Mouse (Mus musculus): ENCODE data around the gene Insl3. TPM values are rescaled to one million over a fixed set of nuclear protein-coding genes. Genes with fewer than 3 reads are reported as not detected.

The Insl3 gene
- total and polyA plus RNA-seq, 3 experiments: 0.54 to 4.4 TPM; not detected in 1

- peaks cover 0 to 5% of the 10 kb centered on the region in 2 experiments; a peak in 1 of 4 replicates for H3K36me3 ChIP-seq (ENCODE audit: control insufficient read depth in 1 of 2, insufficient read depth in 2 of 2, low read length in 2 of 2)
- no peak for TF ChIP-seq MYC (IDR thresholded peaks at IDR 0.05; ENCODE audit: low read depth, low read length)
- no peak for TF ChIP-seq ETS1 (IDR thresholded peaks at IDR 0.05; ENCODE audit: low read depth, low read length)
- TF ChIP-seq MXI1 (IDR thresholded peaks at IDR 0.05; ENCODE audit: low read depth, low read length): no peak
- no peak for TF ChIP-seq TCF12 (IDR thresholded peaks at IDR 0.05; ENCODE audit: low read depth, low read length)
- TF ChIP-seq HCFC1 (IDR thresholded peaks at IDR 0.05; ENCODE audit: low read depth, low read length): no peak
- TF ChIP-seq POLR2A (IDR thresholded peaks at IDR 0.05; ENCODE audit: control insufficient read depth in 1 of 2, insufficient read depth in 1 of 2, low read depth in 1 of 2, low read length in 2 of 2, poor library complexity in 1 of 2): no peak
- no peak for TF ChIP-seq MEF2A (IDR thresholded peaks at IDR 0.05; ENCODE audit: extremely low read depth, insufficient replicate concordance, low read depth, low read length, poor library complexity, severe bottlenecking)
- no peak for TF ChIP-seq JUND (IDR thresholded peaks at IDR 0.05; ENCODE audit: low read depth, low read length)
- TF ChIP-seq ZNF384 (IDR thresholded peaks at IDR 0.05; ENCODE audit: low read depth, low read length): no peak
- TF ChIP-seq BHLHE40 (IDR thresholded peaks at IDR 0.05; ENCODE audit: borderline replicate concordance, low read depth, low read length): no peak
- no peak for TF ChIP-seq USF1 (IDR thresholded peaks at IDR 0.05; ENCODE audit: low read depth, low read length)
- TF ChIP-seq NRF1 (IDR thresholded peaks at IDR 0.05; ENCODE audit: insufficient read depth, low read depth, low read length, poor library complexity, severe bottlenecking): no peak
Observed at GRCm38 (mm10) chr8:71718252-71718651, 29.2 kb downstream of the Insl3 start.

GRCm38 (mm10) chr8:71719218-71719617 is 30.2 kb downstream of the Insl3 start:
- Histone ChIP-seq H3K27ac (ENCODE audit: control insufficient read depth, low read depth, low read length) (peak overlapping the region; percentile 14; the same call in 1 of the 2 replicates), H3K36me3 (ENCODE audit: control insufficient read depth in 1 of 2, insufficient read depth in 2 of 2, low read length in 2 of 2) (peaks cover 0 to 5% of the 10 kb centered on the region in 2 experiments; a peak in 1 of 4 replicates), H3K79me2 (ENCODE audit: control insufficient read depth, insufficient read depth, low read length, poor library complexity) (no peaks in the 10 kb centered on the region), H3K27me3 (ENCODE audit: control insufficient read depth in 1 of 2, insufficient read depth in 2 of 2, low read length in 2 of 2) (no peaks in the 10 kb centered on the region), H3K4me1 (ENCODE audit: control insufficient read depth in 1 of 2, insufficient read depth in 2 of 2, low read length in 2 of 2) (peaks cover 4 to 10% of the 10 kb centered on the region in 2 experiments), H3K9ac (ENCODE audit: control insufficient read depth, low read depth, low read length, poor library complexity, severe bottlenecking) (no peak overlapping the region), H3K4me3 (ENCODE audit: control insufficient read depth in 1 of 2, insufficient read depth in 1 of 2, low read depth in 2 of 2, low read length in 2 of 2) (no peak overlapping the region), H3K9me3 (replicated peaks; ENCODE audit: insufficient read depth, low read length) (no peaks in the 10 kb centered on the region)
- peak; percentile 73 for DNase-seq (ENCODE audit: low read depth, low spot score)
- TF ChIP-seq HCFC1 (IDR thresholded peaks at IDR 0.05; ENCODE audit: low read depth, low read length): no peak
- TF ChIP-seq KAT2A (conservative IDR thresholded peaks at IDR 0.05; ENCODE audit: low read depth, low read length): no peak
- no peak for TF ChIP-seq MYC (IDR thresholded peaks at IDR 0.05; ENCODE audit: low read depth, low read length)
- no peak for TF ChIP-seq USF1 (IDR thresholded peaks at IDR 0.05; ENCODE audit: low read depth, low read length)
- no peak for TF ChIP-seq ZMIZ1 (IDR thresholded peaks at IDR 0.05; ENCODE audit: low read depth, low read length)
- no peak for TF ChIP-seq RAD21 (IDR thresholded peaks at IDR 0.05; ENCODE audit: low read depth, low read length)
- 0 out of 2 replicates have a peak, but pooled peaks have one; percentile 21 for TF ChIP-seq NELFE (IDR thresholded peaks at IDR 0.05; ENCODE audit: low read depth, low read length)
- TF ChIP-seq TBP (IDR thresholded peaks at IDR 0.05; ENCODE audit: low read depth, low read length): 0 out of 2 replicates have a peak, but pooled peaks have one; percentile 9
- TF ChIP-seq ZC3H11A (IDR thresholded peaks at IDR 0.05; ENCODE audit: low read depth, low read length): no peak
- TF ChIP-seq EP300 (IDR thresholded peaks at IDR 0.05; ENCODE audit: low read depth in 1 of 2, low read length in 2 of 2): peak; percentile 49 to 54; a peak in 2 of 4 replicates
- no peak for TF ChIP-seq MYB (IDR thresholded peaks at IDR 0.05; ENCODE audit: low read depth, low read length)
- TF ChIP-seq ZNF384 (IDR thresholded peaks at IDR 0.05; ENCODE audit: low read depth, low read length): no peak
- TF ChIP-seq MAX (IDR thresholded peaks at IDR 0.05; ENCODE audit: low read length): no peak
- TF ChIP-seq CHD2 (IDR thresholded peaks at IDR 0.05; ENCODE audit: low read length): no peak
- no peak for TF ChIP-seq GATA1 (IDR thresholded peaks at IDR 0.05; ENCODE audit: low read depth, low read length)
- TF ChIP-seq CHD1 (IDR thresholded peaks at IDR 0.05; ENCODE audit: low read depth, low read length): no peak
- peak; percentile 36; the same call in 1 of the 2 replicates for TF ChIP-seq ETS1 (IDR thresholded peaks at IDR 0.05; ENCODE audit: low read depth, low read length)
- TF ChIP-seq POLR2AphosphoS5 (IDR thresholded peaks at IDR 0.05; ENCODE audit: borderline replicate concordance, low read depth, low read length): no peak
- no peak for TF ChIP-seq SMC3 (IDR thresholded peaks at IDR 0.05; ENCODE audit: low read depth, low read length)
- TF ChIP-seq CTCF (IDR thresholded peaks at IDR 0.05 in 2 of 3, conservative IDR thresholded peaks at IDR 0.05 in 1 of 3; ENCODE audit: control insufficient read depth in 1 of 3, insufficient read depth in 1 of 3, low read depth in 2 of 3, low read length in 3 of 3, poor library complexity in 1 of 3, severe bottlenecking in 1 of 3): no peak
- no peak for TF ChIP-seq JUND (IDR thresholded peaks at IDR 0.05; ENCODE audit: low read depth, low read length)
- TF ChIP-seq USF2 (IDR thresholded peaks at IDR 0.05; ENCODE audit: borderline replicate concordance in 1 of 2, insufficient read depth in 1 of 2, low read depth in 1 of 2, low read length in 2 of 2): no peak
- no peak for TF ChIP-seq POLR2A (IDR thresholded peaks at IDR 0.05; ENCODE audit: control insufficient read depth in 1 of 2, insufficient read depth in 1 of 2, low read depth in 1 of 2, low read length in 2 of 2, poor library complexity in 1 of 2)
- TF ChIP-seq NRF1 (IDR thresholded peaks at IDR 0.05; ENCODE audit: insufficient read depth, low read depth, low read length, poor library complexity, severe bottlenecking): no peak
- TF ChIP-seq POLR2AphosphoS2 (IDR thresholded peaks at IDR 0.05; ENCODE audit: low read length): no peak

More at GRCm38 (mm10) chr8:71718252-71718651, 29.2 kb downstream of the Insl3 start:
- no peaks in the 10 kb centered on the region for H3K79me2 ChIP-seq (ENCODE audit: control insufficient read depth, insufficient read depth, low read length, poor library complexity)
- H3K27ac ChIP-seq (ENCODE audit: control insufficient read depth, low read depth, low read length): no peak overlapping the region
- H3K4me3 ChIP-seq (ENCODE audit: control insufficient read depth in 1 of 2, insufficient read depth in 1 of 2, low read depth in 2 of 2, low read length in 2 of 2): no peak overlapping the region
- no peak overlapping the region for H3K9ac ChIP-seq (ENCODE audit: control insufficient read depth, low read depth, low read length, poor library complexity, severe bottlenecking)
- peaks cover 4 to 10% of the 10 kb centered on the region in 2 experiments for H3K4me1 ChIP-seq (ENCODE audit: control insufficient read depth in 1 of 2, insufficient read depth in 2 of 2, low read length in 2 of 2)
- no peak for DNase-seq (ENCODE audit: low read depth, low spot score)
- H3K27me3 ChIP-seq (ENCODE audit: control insufficient read depth in 1 of 2, insufficient read depth in 2 of 2, low read length in 2 of 2): no peaks in the 10 kb centered on the region
- H3K9me3 ChIP-seq (replicated peaks; ENCODE audit: insufficient read depth, low read length): no peaks in the 10 kb centered on the region
